Mouse (Mus musculus) Patski (cell line): ENCODE data around the gene Frrs1. TPM values are rescaled to one million over a fixed set of nuclear protein-coding genes. Genes with fewer than 3 reads are reported as not detected.

Experiments
- ATAC-seq: fragments of 100-300 bp; one replicate; pipeline ENCODE4 v1.8.0; 2021
- CTCF ChIA-PET: fragments of 350-600 bp; sonication (Branson Sonifier 250); formaldehyde crosslinking; loops from one replicate; lab custom pipeline; 2022; ENCODE audit warnings: inconsistent platforms; lab: Charles Lee
- POLR2A ChIA-PET: fragments of 350-600 bp; sonication (Branson Sonifier 250); formaldehyde crosslinking; loops from one replicate; lab custom pipeline; 2022; ENCODE audit warnings: antibody characterized with exemption, inconsistent platforms; lab: Charles Lee
- DNase-seq: peaks from one replicate; pipeline ENCODE4 v3.0.0-alpha.2; 2011; ENCODE audit warnings: low read depth, low spot score
- H3K27me3 ChIP-seq: fragments of 371-371 bp; one replicate; pipeline ENCODE4 v1.5.1; 2021
- CTCF ChIP-seq: fragments of 100-300 bp; IDR thresholded peaks from one replicate; pipeline ENCODE4 v1.5.1; 2021
- in situ Hi-C: fragments of 300-500 bp; cut with MboI; formaldehyde crosslinking; loops from 3 replicates; pipeline ENCODE4 v1.11.1; 2018; ENCODE audit warnings: low pct_unique_long_range_greater_than_20kb, mixed read lengths
- polyA plus RNA-seq: library from polyadenylated mRNA; unstranded; gene quantifications from one replicate; pipeline ENCODE4 v1.2.3, GENCODE M21; 2021

Frrs1 gene
- polyA plus RNA-seq, 1 experiment from 2014 or later = 40.5 TPM

- ATAC-seq (no peak), DNase-seq (no peak)
- CTCF ChIA-PET = interaction anchor here (2.1 kb wide), 1 partner anchor 10 kb away, joined by 9 read pairs; no protein-coding TSS in a partner anchor
- in situ Hi-C loops = no loop called here
- POLR2A ChIA-PET = no interaction called here
- H3K27me3 ChIP-seq = no peaks in the 10 kb centered on the region
- no peak for TF ChIP-seq CTCF
These were observed 13.2 kb upstream of the Frrs1 start for GRCm38 (mm10) chr3:116846084-116846483.

GRCm38 (mm10) chr3:116848099-116848498 lies 11.2 kb upstream of the Frrs1 start:
- in situ Hi-C loops = no loop called here
- H3K27me3 ChIP-seq = no peaks in the 10 kb centered on the region
- ChIA-PET POLR2A (no interaction called here), CTCF (interaction anchor here (1.3 to 1.4 kb wide), 2 partner anchors 10 to 12 kb away, joined by 5 to 6 read pairs; no protein-coding TSS in a partner anchor)
- peak; percentile 64 for DNase-seq
- no peak for TF ChIP-seq CTCF
- ATAC-seq = peak; percentile 84

GRCm38 (mm10) chr3:116848936-116849335 lies 10.3 kb upstream of the Frrs1 start:
- POLR2A ChIA-PET = interaction anchor here (0.7 kb wide), 1 partner anchor 758 kb away, joined by 3 read pairs; no protein-coding TSS in a partner anchor
- CTCF ChIA-PET = interaction anchor here (1.0 to 1.7 kb wide), 2 partner anchors 10 to 13 kb away, joined by 3 to 8 read pairs; no protein-coding TSS in a partner anchor
- peak; percentile 46 for ATAC-seq
- H3K27me3 ChIP-seq = no peaks in the 10 kb centered on the region
- peak; percentile 33 for DNase-seq
- in situ Hi-C loops = no loop called here
- no peak for TF ChIP-seq CTCF

- ChIA-PET POLR2A (interaction anchor here (0.5 to 0.9 kb wide), 3 partner anchors 9 to 889 kb away, joined by 3 to 5 read pairs (median 4); partner anchors contain the start of gene Frrs1), CTCF (interaction anchor here (0.6 to 1.7 kb wide), 4 partner anchors 9 to 80 kb away, joined by 3 to 8 read pairs (median 4); partner anchors contain the start of gene Frrs1)
- ATAC-seq (no peak), DNase-seq (no peak)
- no peaks in the 10 kb centered on the region for H3K27me3 ChIP-seq
- in situ Hi-C loops = no loop called here
- no peak for TF ChIP-seq CTCF
These were observed 8.9 kb upstream of the Frrs1 start for GRCm38 (mm10) chr3:116850376-116850775.

GRCm38 (mm10) chr3:116852421-116852820 lies 6.8 kb upstream of the Frrs1 start:
- TF ChIP-seq CTCF = no peak
- no peak for DNase-seq
- no peak for ATAC-seq
- in situ Hi-C loops = no loop called here
- H3K27me3 ChIP-seq = no peaks in the 10 kb centered on the region
- ChIA-PET POLR2A (no interaction called here), CTCF (interaction anchor here (0.7 to 1.6 kb wide), 3 partner anchors 10 to 81 kb away, joined by 3 to 6 read pairs (median 3); no protein-coding TSS in a partner anchor)

GRCm38 (mm10) chr3:116857611-116858010 lies 1.7 kb upstream of the Frrs1 start:
- POLR2A ChIA-PET = no interaction called here
- no peak for TF ChIP-seq CTCF
- in situ Hi-C loops = no loop called here
- no peaks in the 10 kb centered on the region for H3K27me3 ChIP-seq
- CTCF ChIA-PET = interaction anchor here (1.2 to 1.6 kb wide), 2 partner anchors 19 to 22 kb away, joined by 4 read pairs; no protein-coding TSS in a partner anchor
- ATAC-seq = no peak
- DNase-seq = no peak

- CTCF ChIA-PET = interaction anchor here (1.0 to 1.6 kb wide), 2 partner anchors 10 to 23 kb away, joined by 4 read pairs; no protein-coding TSS in a partner anchor
- H3K27me3 ChIP-seq = no peaks in the 10 kb centered on the region
- DNase-seq (no peak), ATAC-seq (no peak)
- no peak for TF ChIP-seq CTCF
- in situ Hi-C loops = no loop called here
- POLR2A ChIA-PET = interaction anchor here (0.9 to 1.2 kb wide), 2 partner anchors 9 to 51 kb away, joined by 3 read pairs; no protein-coding TSS in a partner anchor
These were observed 488 bp downstream of the Frrs1 start for GRCm38 (mm10) chr3:116859752-116860151.

- POLR2A ChIA-PET = interaction anchor here (0.6 to 1.2 kb wide), 3 partner anchors 10 to 166 kb away, joined by 3 read pairs; no protein-coding TSS in a partner anchor
- no peaks in the 10 kb centered on the region for H3K27me3 ChIP-seq
- in situ Hi-C loops = no loop called here
- TF ChIP-seq CTCF = no peak
- no peak for ATAC-seq
- DNase-seq = no peak
- CTCF ChIA-PET = interaction anchor here (1.0 to 1.6 kb wide), 2 partner anchors 10 to 24 kb away, joined by 4 read pairs; no protein-coding TSS in a partner anchor
These were observed 1.3 kb downstream of the Frrs1 start for GRCm38 (mm10) chr3:116860333-116861222.

GRCm38 (mm10) chr3:116861223-116861539 lies 1.9 kb downstream of the Frrs1 start:
- ChIA-PET CTCF (no interaction called here), POLR2A (interaction anchor here (0.6 to 0.7 kb wide), 2 partner anchors 63 to 165 kb away, joined by 3 read pairs; no protein-coding TSS in a partner anchor)
- DNase-seq (no peak), ATAC-seq (peak; percentile 57)
- TF ChIP-seq CTCF = no peak
- in situ Hi-C loops = no loop called here
- H3K27me3 ChIP-seq = no peaks in the 10 kb centered on the region

GRCm38 (mm10) chr3:116861540-116862067 lies 2.3 kb downstream of the Frrs1 start:
- TF ChIP-seq CTCF = no peak
- H3K27me3 ChIP-seq = no peaks in the 10 kb centered on the region
- in situ Hi-C loops = no loop called here
- ChIA-PET POLR2A (no interaction called here), CTCF (interaction anchor here (1.5 kb wide), 1 partner anchor 10 kb away, joined by 3 read pairs; no protein-coding TSS in a partner anchor)
- ATAC-seq (peak; percentile 96), DNase-seq (peak; percentile 49)
